Mouse (Mus musculus) testis, adult 2 months (tissue): ENCODE results near the gene Mrps2.

ENCODE experiments used
- CTCF ChIP-seq: fragments of 200-500 bp; IDR thresholded peaks from 2 replicates; pipeline ENCODE4 v1.5.1; 2012; ENCODE audit warnings: low read depth, mild to moderate bottlenecking, inconsistent platforms, low read length, moderate library complexity; ENCODE audit not compliant: control insufficient read depth, insufficient read depth, insufficient replicate concordance
- POLR2A ChIP-seq: fragments of 200-500 bp; IDR thresholded peaks from 2 replicates; pipeline ENCODE4 v1.6.1; 2012; ENCODE audit warnings: low read depth, mild to moderate bottlenecking, inconsistent platforms, low read length, moderate library complexity; ENCODE audit not compliant: control insufficient read depth

GRCm38 (mm10) chr2:28463919-28464318 is 3.9 kb upstream of the Mrps2 start:
- peak; percentile 75; the same call in 1 of the 2 replicates for TF ChIP-seq CTCF
- no peak for TF ChIP-seq POLR2A
